Mouse (Mus musculus) midbrain, embryonic 12.5 days (tissue): ENCODE measurements around the gene Lsm14b. TPM values are rescaled to one million over a fixed set of nuclear protein-coding genes. Genes with fewer than 3 reads are reported as not detected.

Experiments
- ATAC-seq: fragments of 200-750 bp; cut with Nextera tagmentation; 2 replicates; pipeline ENCODE4 v1.8.0; 2017; ENCODE audit warnings: low read depth, moderate TSS enrichment, moderate library complexity; ENCODE audit not compliant: low FRiP score
- H3K27ac ChIP-seq: fragments of 300-500 bp; sonication (generic); replicated peaks from 2 replicates; pipeline ENCODE4 v1.5.1; 2016; ENCODE audit warnings: mild to moderate bottlenecking
- H3K27me3 ChIP-seq: fragments of 300-500 bp; sonication (generic); 2 replicates; pipeline ENCODE4 v1.6.1; 2016; ENCODE audit warnings: mild to moderate bottlenecking
- H3K36me3 ChIP-seq: fragments of 300-500 bp; sonication (generic); 2 replicates; pipeline ENCODE4 v1.6.1; 2016
- H3K4me1 ChIP-seq: fragments of 300-500 bp; sonication (generic); 2 replicates; pipeline ENCODE4 v1.6.1; 2016
- H3K4me2 ChIP-seq: fragments of 300-500 bp; sonication (generic); replicated peaks from 2 replicates; pipeline ENCODE4 v1.6.1; 2016; ENCODE audit warnings: mild to moderate bottlenecking, moderate library complexity
- H3K4me3 ChIP-seq: fragments of 300-500 bp; sonication (generic); 2 replicates; pipeline ENCODE4 v1.5.1; 2016; ENCODE audit warnings: mild to moderate bottlenecking
- H3K9ac ChIP-seq: fragments of 300-500 bp; sonication (generic); replicated peaks from 2 replicates; pipeline ENCODE4 v1.6.1; 2016; ENCODE audit warnings: mild to moderate bottlenecking, moderate library complexity
- H3K9me3 ChIP-seq: fragments of 300-500 bp; sonication (generic); 2 replicates; pipeline ENCODE4 v1.6.1; 2016; ENCODE audit warnings: mild to moderate bottlenecking
- WGBS: fragments of 180-500 bp; shearing (Covaris S2); methylation state at CpG from one replicate; pipeline ENCODE4 v1.1.7; 2016; 5-methylcytosine and 5-hydroxymethylcytosine counted together
- polyA plus RNA-seq: library from polyadenylated mRNA; unstranded; fragments of >200 nt; fragmentation: Nextera tagmentation; extraction: Ambion mirVana; gene quantifications from 2 replicates; pipeline ENCODE4 v1.2.1, GENCODE M21; 2016

Lsm14b gene
- polyA plus RNA-seq, 1 experiment from 2014 or later: 16.9 TPM

GRCm38 (mm10) chr2:179986437-179987022, 38.3 kb upstream of the Lsm14b start:
- no peaks in the 10 kb centered on the region for H3K9me3 ChIP-seq
- no peak overlapping the region for H3K27ac ChIP-seq
- 84% methylated on average over 10 of the region's 10 CpGs for WGBS
- no peaks in the 10 kb centered on the region; the same call in 1 of the 2 replicates for H3K27me3 ChIP-seq
- H3K9ac ChIP-seq: no peak overlapping the region
- no peak for ATAC-seq
- H3K36me3 ChIP-seq: no peaks in the 10 kb centered on the region
- H3K4me3 ChIP-seq: no peak overlapping the region
- no peaks in the 10 kb centered on the region for H3K4me1 ChIP-seq
- H3K4me2 ChIP-seq: no peak overlapping the region

GRCm38 (mm10) chr2:179989098-179989497, 35.7 kb upstream of the Lsm14b start:
- H3K4me3 ChIP-seq: no peak overlapping the region
- no peaks in the 10 kb centered on the region for H3K4me1 ChIP-seq
- no peaks in the 10 kb centered on the region for H3K9me3 ChIP-seq
- H3K27me3 ChIP-seq: no peaks in the 10 kb centered on the region
- ATAC-seq: no peak
- no peak overlapping the region for H3K4me2 ChIP-seq
- H3K36me3 ChIP-seq: no peaks in the 10 kb centered on the region
- 45% methylated on average over 1 of the region's 1 CpGs for WGBS
- no peak overlapping the region for H3K9ac ChIP-seq
- H3K27ac ChIP-seq: no peak overlapping the region

- H3K9ac ChIP-seq: no peak overlapping the region
- 90% methylated on average over 5 of the region's 5 CpGs for WGBS
- no peak overlapping the region for H3K27ac ChIP-seq
- ATAC-seq: no peak
- no peak overlapping the region for H3K4me2 ChIP-seq
- H3K27me3 ChIP-seq: no peaks in the 10 kb centered on the region
- H3K9me3 ChIP-seq: no peaks in the 10 kb centered on the region
- H3K4me3 ChIP-seq: no peak overlapping the region
- no peaks in the 10 kb centered on the region for H3K4me1 ChIP-seq
- H3K36me3 ChIP-seq: no peaks in the 10 kb centered on the region
These were observed 31.7 kb upstream of the Lsm14b start for GRCm38 (mm10) chr2:179993071-179993470.

- no peak overlapping the region for H3K27ac ChIP-seq
These were observed 26.4 kb upstream of the Lsm14b start for GRCm38 (mm10) chr2:179998431-179998830.

GRCm38 (mm10) chr2:180001635-180002034, 23.2 kb upstream of the Lsm14b start:
- H3K36me3 ChIP-seq: no peaks in the 10 kb centered on the region
- H3K4me1 ChIP-seq: no peaks in the 10 kb centered on the region
- H3K4me3 ChIP-seq: no peak overlapping the region
- no peak overlapping the region for H3K27ac ChIP-seq
- ATAC-seq: no peak
- no peak overlapping the region for H3K9ac ChIP-seq
- H3K27me3 ChIP-seq: no peaks in the 10 kb centered on the region
- 90% methylated on average over 9 of the region's 9 CpGs for WGBS
- no peak overlapping the region for H3K4me2 ChIP-seq
- H3K9me3 ChIP-seq: no peaks in the 10 kb centered on the region

More at GRCm38 (mm10) chr2:179998431-179998830, 26.4 kb upstream of the Lsm14b start:
- no peaks in the 10 kb centered on the region for H3K27me3 ChIP-seq
- H3K36me3 ChIP-seq: no peaks in the 10 kb centered on the region
- ATAC-seq: no peak
- no peak overlapping the region for H3K4me2 ChIP-seq
- 78% methylated on average over 4 of the region's 4 CpGs for WGBS
- H3K4me1 ChIP-seq: no peaks in the 10 kb centered on the region
- no peak overlapping the region for H3K4me3 ChIP-seq
- H3K9me3 ChIP-seq: no peaks in the 10 kb centered on the region
- no peak overlapping the region for H3K9ac ChIP-seq

- Histone ChIP-seq H3K9me3 (no peaks in the 10 kb centered on the region), H3K4me3 (no peak overlapping the region), H3K27me3 (no peaks in the 10 kb centered on the region), H3K9ac (no peak overlapping the region), H3K36me3 (no peaks in the 10 kb centered on the region), H3K4me2 (no peak overlapping the region), H3K4me1 (no peaks in the 10 kb centered on the region), H3K27ac (no peak overlapping the region)
- WGBS: 62% methylated on average over 5 of the region's 5 CpGs
- no peak for ATAC-seq
These were observed 19.0 kb upstream of the Lsm14b start for GRCm38 (mm10) chr2:180005656-180006351.

- no peaks in the 10 kb centered on the region for H3K9me3 ChIP-seq
- H3K36me3 ChIP-seq: no peaks in the 10 kb centered on the region
- H3K27ac ChIP-seq: no peak overlapping the region
- WGBS: 48% methylated on average over 8 of the region's 9 CpGs
- no peak overlapping the region for H3K4me3 ChIP-seq
- no peaks in the 10 kb centered on the region for H3K4me1 ChIP-seq
- H3K27me3 ChIP-seq: no peaks in the 10 kb centered on the region
- no peak overlapping the region for H3K9ac ChIP-seq
- no peak overlapping the region for H3K4me2 ChIP-seq
- ATAC-seq: no peak
These were observed 18.3 kb upstream of the Lsm14b start for GRCm38 (mm10) chr2:180006352-180007017.

GRCm38 (mm10) chr2:180010686-180011085, 14.1 kb upstream of the Lsm14b start:
- no peaks in the 10 kb centered on the region for H3K4me1 ChIP-seq
- no peaks in the 10 kb centered on the region for H3K9me3 ChIP-seq
- H3K9ac ChIP-seq: no peak overlapping the region
- no peaks in the 10 kb centered on the region for H3K36me3 ChIP-seq
- no peak for ATAC-seq
- no peak overlapping the region for H3K4me2 ChIP-seq
- no peaks in the 10 kb centered on the region for H3K27me3 ChIP-seq
- H3K4me3 ChIP-seq: no peak overlapping the region
- no peak overlapping the region for H3K27ac ChIP-seq
- WGBS: 92% methylated on average over 7 of the region's 7 CpGs

GRCm38 (mm10) chr2:180011370-180011769, 13.4 kb upstream of the Lsm14b start:
- H3K9me3 ChIP-seq: no peaks in the 10 kb centered on the region
- no peaks in the 10 kb centered on the region for H3K27me3 ChIP-seq
- no peak overlapping the region for H3K9ac ChIP-seq
- no peak for ATAC-seq
- H3K27ac ChIP-seq: no peak overlapping the region
- H3K4me2 ChIP-seq: no peak overlapping the region
- no peak overlapping the region for H3K4me3 ChIP-seq
- 84% methylated on average over 6 of the region's 6 CpGs for WGBS
- H3K36me3 ChIP-seq: no peaks in the 10 kb centered on the region
- H3K4me1 ChIP-seq: no peaks in the 10 kb centered on the region

- H3K27me3 ChIP-seq: peaks cover 3% of the 10 kb centered on the region; the same call in 1 of the 2 replicates
- H3K27ac ChIP-seq: no peak overlapping the region
- no peaks in the 10 kb centered on the region for H3K4me1 ChIP-seq
- ATAC-seq: no peak
- H3K4me2 ChIP-seq: no peak overlapping the region
- 94% methylated on average over 7 of the region's 7 CpGs for WGBS
- no peak overlapping the region for H3K4me3 ChIP-seq
- no peaks in the 10 kb centered on the region for H3K36me3 ChIP-seq
- H3K9ac ChIP-seq: no peak overlapping the region
- no peaks in the 10 kb centered on the region for H3K9me3 ChIP-seq
These were observed 11.1 kb upstream of the Lsm14b start for GRCm38 (mm10) chr2:180013686-180014085.

- no peak overlapping the region for H3K27ac ChIP-seq
- no peak overlapping the region for H3K4me2 ChIP-seq
- H3K9me3 ChIP-seq: no peaks in the 10 kb centered on the region
- 65% methylated on average over 4 of the region's 4 CpGs for WGBS
- ATAC-seq: no peak
- no peaks in the 10 kb centered on the region for H3K36me3 ChIP-seq
- no peaks in the 10 kb centered on the region for H3K4me1 ChIP-seq
- H3K9ac ChIP-seq: no peak overlapping the region
- no peak overlapping the region for H3K4me3 ChIP-seq
- H3K27me3 ChIP-seq: peaks cover 22% of the 10 kb centered on the region
These were observed 7.2 kb upstream of the Lsm14b start for GRCm38 (mm10) chr2:180017632-180018031.

GRCm38 (mm10) chr2:180018573-180018972, 6.2 kb upstream of the Lsm14b start:
- no peak for ATAC-seq
- H3K27me3 ChIP-seq: peaks cover 31% of the 10 kb centered on the region
- no peaks in the 10 kb centered on the region for H3K9me3 ChIP-seq
- no peak overlapping the region for H3K4me3 ChIP-seq
- H3K9ac ChIP-seq: no peak overlapping the region
- H3K4me1 ChIP-seq: no peaks in the 10 kb centered on the region
- no peak overlapping the region for H3K27ac ChIP-seq
- H3K36me3 ChIP-seq: no peaks in the 10 kb centered on the region
- no peak overlapping the region for H3K4me2 ChIP-seq
- WGBS: 89% methylated on average over 9 of the region's 9 CpGs
